Mouse (Mus musculus) adrenal gland, postnatal 36 days (tissue): ENCODE results near the gene Ceacam15. TPM values are rescaled to one million over a fixed set of nuclear protein-coding genes. Genes with fewer than 3 reads are reported as not detected.
A peak's percentile ranks its signal among the peaks of the same experiment; 100 is the strongest.
"Not testable (repeated sequence)": the region's sequence is repeated elsewhere in the genome, so short reads cannot be mapped to it uniquely, and the experiment has no call there.

Experiments used
- DNase-seq, 2 experiments: peaks; one replicate each; pipeline ENCODE4 v3.0.0; 2021; ENCODE audit warnings: mixed read lengths in 1 of 2
- long read RNA-seq, 2 experiments: library from polyadenylated mRNA; stranded (forward); transcript quantifications; one replicate each; pipeline ENCODE4 v2.0.0; 2021; ENCODE audit warnings: borderline sequencing depth in 2 of 2
- total RNA-seq, 2 experiments: library from RNA; stranded (reverse); gene quantifications; 2 replicates each; pipeline ENCODE4 v1.2.3; 2021

Gene Ceacam15
- total RNA-seq, result not detected
- long read RNA-seq, experiment 1, result 0 reads
- long read RNA-seq, experiment 2, result 0 reads

- no peak for DNase-seq
These were observed at the start of gene Ceacam15 for GRCm38 (mm10) chr7:16675605-16676004. Ceacam15 (minus strand) TSS chr7:16675705.

GRCm38 (mm10) chr7:16722490-16722889 lies 47.0 kb upstream of the Ceacam15 start:
- not testable (repeated sequence) for DNase-seq

GRCm38 (mm10) chr7:16721629-16722028 lies 46.1 kb upstream of the Ceacam15 start, which contains the start of gene Ceacam9:
Ceacam9 (plus strand) TSS chr7:16721929.
- DNase-seq, result no peak

- DNase-seq, result not testable (repeated sequence)
These were observed 41.1 kb upstream of the Ceacam15 start for GRCm38 (mm10) chr7:16716456-16717152.

- no peak for DNase-seq
These were observed 37.3 kb upstream of the Ceacam15 start for GRCm38 (mm10) chr7:16712633-16713415.

GRCm38 (mm10) chr7:16710604-16711003 lies 35.1 kb upstream of the Ceacam15 start:
- DNase-seq, result no peak

- no peak for DNase-seq
These were observed 32.7 kb upstream of the Ceacam15 start for GRCm38 (mm10) chr7:16708244-16708643.

GRCm38 (mm10) chr7:16706385-16706784 lies 30.9 kb upstream of the Ceacam15 start:
- DNase-seq, result no peak

- DNase-seq, result no peak
These were observed 25.1 kb upstream of the Ceacam15 start for GRCm38 (mm10) chr7:16700583-16700982.

GRCm38 (mm10) chr7:16699042-16699441 lies 23.5 kb upstream of the Ceacam15 start:
- DNase-seq, result no peak

GRCm38 (mm10) chr7:16695025-16695424 lies 19.5 kb upstream of the Ceacam15 start:
- DNase-seq, result peak; percentile 46 to 65

- DNase-seq, result peak in 1 of 2 experiments; percentile 15
These were observed 13.7 kb upstream of the Ceacam15 start for GRCm38 (mm10) chr7:16689196-16689595.

GRCm38 (mm10) chr7:16680194-16680593 lies 4.7 kb upstream of the Ceacam15 start:
- DNase-seq, result not testable (repeated sequence)

- not testable (repeated sequence) for DNase-seq
These were observed 806 bp downstream of the Ceacam15 start for GRCm38 (mm10) chr7:16674699-16675098.

- no peak for DNase-seq
These were observed 1.7 kb downstream of the Ceacam15 start for GRCm38 (mm10) chr7:16673823-16674222.

- not testable (repeated sequence) for DNase-seq
These were observed 7.1 kb downstream of the Ceacam15 start for GRCm38 (mm10) chr7:16668331-16668930.

- no peak for DNase-seq
These were observed 31.2 kb downstream of the Ceacam15 start for GRCm38 (mm10) chr7:16644260-16644659.

GRCm38 (mm10) chr7:16643106-16643505 lies 32.4 kb downstream of the Ceacam15 start:
- DNase-seq, result not testable (repeated sequence)

- peak; percentile 71 to 76 for DNase-seq
These were observed 36.5 kb downstream of the Ceacam15 start for GRCm38 (mm10) chr7:16639028-16639427.

- no peak for DNase-seq
These were observed 40.4 kb downstream of the Ceacam15 start for GRCm38 (mm10) chr7:16635116-16635515.

- DNase-seq, result not testable (repeated sequence)
These were observed 41.6 kb downstream of the Ceacam15 start for GRCm38 (mm10) chr7:16633913-16634312.

GRCm38 (mm10) chr7:16631932-16632331 lies 43.6 kb downstream of the Ceacam15 start:
- DNase-seq, result no peak

- DNase-seq, result no peak
These were observed 44.5 kb downstream of the Ceacam15 start for GRCm38 (mm10) chr7:16631025-16631424.
